ENCODE assay signal across 8 mouse cellular contexts in genomic region chr3:49641966-49642758, GRCm38 (mm10).
A peak's percentile ranks its signal among the peaks of the same experiment; 100 is the strongest.
DNase-seq lines count a peak whose midpoint lies in the region; ATAC-seq lines count a peak whose summit lies in the region.

No protein-coding gene starts in this region.

- DNase-seq in kidney, adult 9 months, result peak; percentile 13
- no peak for DNase-seq in kidney, adult 11 months
- DNase-seq in forebrain, embryonic 14.5 days (ENCODE audit: low spot score), result peak; percentile 96
- DNase-seq in heart, postnatal 14 days, result peak; percentile 36 to 58
- DNase-seq in left cerebral cortex, postnatal 36 days (ENCODE audit: low spot score in 2 of 2), result peak; percentile 4 to 17
- DNase-seq in neural tube, embryonic 10.5 days (ENCODE audit: extremely low spot score, low spot score), result peak; percentile 33
- no peak for DNase-seq in cerebellum, postnatal 4 days (ENCODE audit: low spot score in 2 of 2)
- no peak for DNase-seq in cerebellum, adult 8-10 months

- no peak overlapping the region for H3K4me3 ChIP-seq in forebrain, embryonic 14.5 days (ENCODE audit: low read depth, low read length)

- intact Hi-C loops in heart, postnatal 14 days (cut with DNase I), result no loop called here
- intact Hi-C loops in left cerebral cortex, postnatal 36 days (cut with DNase I), result no loop called here

- no peak overlapping the region for H3K4me2 ChIP-seq in forebrain, embryonic 14.5 days (ENCODE audit: low read length)

- ATAC-seq in forebrain, embryonic 14.5 days, result peak; percentile 98

- H3K36me3 ChIP-seq in forebrain, embryonic 14.5 days (ENCODE audit: control insufficient read depth, insufficient read depth, low read length), result no peaks in the 10 kb centered on the region

- H3K9ac ChIP-seq in forebrain, embryonic 14.5 days (ENCODE audit: low read length), result no peak overlapping the region

- no peaks in the 10 kb centered on the region for H3K9me3 ChIP-seq in forebrain, embryonic 14.5 days (replicated peaks; ENCODE audit: control insufficient read depth, low read length)

- no peak overlapping the region for H3K27ac ChIP-seq in forebrain, embryonic 14.5 days (ENCODE audit: low read depth, low read length)

- H3K4me1 ChIP-seq in forebrain, embryonic 14.5 days (ENCODE audit: control insufficient read depth, insufficient read depth, low read length), result peaks cover 8% of the 10 kb centered on the region; the same call in 1 of the 2 replicates

- 17% methylated on average over 4 of the region's 4 CpGs for WGBS in forebrain, embryonic 14.5 days

- no peaks in the 10 kb centered on the region for H3K27me3 ChIP-seq in forebrain, embryonic 14.5 days (replicated peaks; ENCODE audit: control insufficient read depth, insufficient read depth, low read length)

Comparison
In these comparisons a context has a peak if more than half of its experiments do, and no peak if none do; other contexts are left out.
1. DNase-seq: peak in kidney, adult 9 months (single experiment), forebrain, embryonic 14.5 days (single experiment), heart, postnatal 14 days (2 of 2), left cerebral cortex, postnatal 36 days (2 of 2) and neural tube, embryonic 10.5 days (single experiment); none in kidney, adult 11 months (single experiment), cerebellum, postnatal 4 days (0 of 2) and cerebellum, adult 8-10 months (single experiment).